Mouse (Mus musculus) spleen, adult 2 months (tissue): ENCODE results near the gene Ppp1r12a.

Experiments
- CTCF ChIP-seq: fragments of 200-500 bp; IDR thresholded peaks from 2 replicates; pipeline ENCODE4 v1.5.1; 2011; ENCODE audit warnings: mild to moderate bottlenecking, inconsistent platforms; ENCODE audit not compliant: insufficient read depth, insufficient read length, insufficient replicate concordance; ENCODE audit errors: extremely low read depth
- POLR2A ChIP-seq: fragments of 200-500 bp; IDR thresholded peaks from 2 replicates; pipeline ENCODE4 v1.6.1; 2011; ENCODE audit warnings: low read depth, low read length, inconsistent platforms

GRCm38 (mm10) chr10:108203440-108203839 lies 41.4 kb downstream of the Ppp1r12a start:
- no peak for TF ChIP-seq POLR2A
- TF ChIP-seq CTCF, result no peak
